Mouse (Mus musculus) testis, adult 2 months (tissue): ENCODE measurements at regions not wholly inside any gene's neighbourhood (a gene's known extent, or its start where the extent isn't known, plus 50 kb on each side); places are given as distances from the start of the nearest gene placed in this dataset.
"Not testable (repeated sequence)": the region's sequence is repeated elsewhere in the genome, so short reads cannot be mapped to it uniquely, and the experiment has no call there.

Experiments used
- H3K27ac ChIP-seq: fragments of 200-500 bp; 2 replicates; pipeline ENCODE4 v1.5.1; 2012; ENCODE audit warnings: low read depth, low read length; ENCODE audit not compliant: control insufficient read depth, insufficient read depth
- H3K27me3 ChIP-seq: fragments of 200-500 bp; 2 replicates; pipeline ENCODE4 v1.6.1; 2012; ENCODE audit warnings: mild to moderate bottlenecking, low read length, moderate library complexity; ENCODE audit not compliant: control insufficient read depth, insufficient read depth
- H3K36me3 ChIP-seq: fragments of 200-500 bp; 2 replicates; pipeline ENCODE4 v1.6.1; 2012; ENCODE audit warnings: mild to moderate bottlenecking, low read length; ENCODE audit not compliant: control insufficient read depth, insufficient read depth
- H3K4me1 ChIP-seq: fragments of 200-500 bp; 2 replicates; pipeline ENCODE4 v1.6.1; 2012; ENCODE audit warnings: low read length; ENCODE audit not compliant: control insufficient read depth, insufficient read depth
- H3K4me3 ChIP-seq: fragments of 200-500 bp; 2 replicates; pipeline ENCODE4 v1.5.1; 2012; ENCODE audit warnings: low read depth, mild to moderate bottlenecking, low read length, moderate library complexity, mixed read lengths; ENCODE audit not compliant: control insufficient read depth
- CTCF ChIP-seq: fragments of 200-500 bp; IDR thresholded peaks from 2 replicates; pipeline ENCODE4 v1.5.1; 2012; ENCODE audit warnings: low read depth, mild to moderate bottlenecking, inconsistent platforms, low read length, moderate library complexity; ENCODE audit not compliant: control insufficient read depth, insufficient read depth, insufficient replicate concordance
- POLR2A ChIP-seq: fragments of 200-500 bp; IDR thresholded peaks from 2 replicates; pipeline ENCODE4 v1.6.1; 2012; ENCODE audit warnings: low read depth, mild to moderate bottlenecking, inconsistent platforms, low read length, moderate library complexity; ENCODE audit not compliant: control insufficient read depth

GRCm38 (mm10) chr12:115034438-115035129, 1012.9 kb upstream of the Zfp386 start:
- Histone ChIP-seq H3K27me3 (no peaks in the 10 kb centered on the region), H3K4me3 (no peak overlapping the region), H3K36me3 (no peaks in the 10 kb centered on the region), H3K27ac (no peak overlapping the region), H3K4me1 (no peaks in the 10 kb centered on the region)
- TF ChIP-seq CTCF, result no peak
- no peak for TF ChIP-seq POLR2A

GRCm38 (mm10) chr12:115055080-115055479, 992.4 kb upstream of the Zfp386 start:
- no peak overlapping the region for H3K27ac ChIP-seq
- no peaks in the 10 kb centered on the region for H3K4me1 ChIP-seq
- no peaks in the 10 kb centered on the region for H3K36me3 ChIP-seq
- TF ChIP-seq CTCF (no peak), POLR2A (no peak)
- no peaks in the 10 kb centered on the region for H3K27me3 ChIP-seq
- no peak overlapping the region for H3K4me3 ChIP-seq

GRCm38 (mm10) chr12:115059954-115060353, 987.6 kb upstream of the Zfp386 start:
- not testable (repeated sequence) for H3K27me3 ChIP-seq, H3K36me3 ChIP-seq, H3K4me1 ChIP-seq, H3K4me3 ChIP-seq, H3K27ac ChIP-seq

DNA sequence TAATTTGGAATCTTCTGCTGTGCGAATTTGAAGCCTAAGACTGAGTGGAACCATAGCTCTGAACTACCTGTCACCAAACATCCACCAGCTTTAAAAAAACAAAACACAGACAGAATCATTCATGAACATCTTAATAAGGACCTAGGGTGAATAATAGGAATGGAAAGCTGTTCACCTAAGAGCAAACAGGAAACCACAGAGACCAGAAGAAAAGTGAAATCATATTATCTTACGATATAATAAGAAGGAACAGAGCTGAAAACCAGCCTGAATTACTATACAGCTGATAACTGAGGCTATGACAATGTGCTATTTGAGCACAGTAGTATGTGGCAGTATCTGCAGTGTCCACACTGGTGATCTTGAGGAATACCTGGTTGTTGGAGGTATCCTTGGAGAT, 980.3 kb upstream of the Zfp386 start:
- no peak for TF ChIP-seq CTCF
- TF ChIP-seq POLR2A, result no peak
- H3K4me3 ChIP-seq, result no peak overlapping the region

GRCm38 (mm10) chr12:115091460-115091859, 956.1 kb upstream of the Zfp386 start:
- H3K27ac ChIP-seq, H3K36me3 ChIP-seq, H3K27me3 ChIP-seq, H3K4me1 ChIP-seq, H3K4me3 ChIP-seq: not testable (repeated sequence)

More for the DNA sequence above, 980.3 kb upstream of the Zfp386 start:
- no peak overlapping the region for H3K27ac ChIP-seq
- no peaks in the 10 kb centered on the region for H3K36me3 ChIP-seq
- no peaks in the 10 kb centered on the region for H3K27me3 ChIP-seq
- no peaks in the 10 kb centered on the region for H3K4me1 ChIP-seq

DNA sequence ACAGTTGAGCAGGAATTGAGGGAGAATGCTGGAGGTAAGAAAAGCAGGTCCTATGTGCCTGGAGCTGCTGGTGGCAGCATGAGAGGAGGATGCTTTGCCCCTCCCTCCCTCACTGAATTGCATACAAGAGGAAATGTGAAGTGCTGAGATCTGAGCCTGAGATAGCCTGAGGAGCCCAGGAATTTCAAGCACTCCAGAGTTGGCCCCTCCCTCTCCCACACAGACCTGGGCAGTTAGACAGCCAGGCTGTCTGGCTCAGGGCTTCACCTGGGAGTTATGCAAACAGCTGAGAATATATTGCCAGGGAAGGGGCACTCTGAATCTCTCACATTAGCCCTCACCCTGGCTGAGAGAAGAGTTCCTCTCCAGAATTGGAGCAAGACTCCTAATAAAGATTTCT, 937.8 kb upstream of the Zfp386 start:
- no peaks in the 10 kb centered on the region for H3K27me3 ChIP-seq
- TF ChIP-seq POLR2A (no peak), CTCF (no peak)
- no peaks in the 10 kb centered on the region for H3K4me1 ChIP-seq
- H3K27ac ChIP-seq, result no peak overlapping the region
- H3K4me3 ChIP-seq, result no peak overlapping the region
- H3K36me3 ChIP-seq, result no peaks in the 10 kb centered on the region

- not testable (repeated sequence) for H3K4me1 ChIP-seq, H3K4me3 ChIP-seq, H3K27me3 ChIP-seq, H3K27ac ChIP-seq, H3K36me3 ChIP-seq
These were observed 928.2 kb upstream of the Zfp386 start for GRCm38 (mm10) chr12:115119134-115119826.

DNA sequence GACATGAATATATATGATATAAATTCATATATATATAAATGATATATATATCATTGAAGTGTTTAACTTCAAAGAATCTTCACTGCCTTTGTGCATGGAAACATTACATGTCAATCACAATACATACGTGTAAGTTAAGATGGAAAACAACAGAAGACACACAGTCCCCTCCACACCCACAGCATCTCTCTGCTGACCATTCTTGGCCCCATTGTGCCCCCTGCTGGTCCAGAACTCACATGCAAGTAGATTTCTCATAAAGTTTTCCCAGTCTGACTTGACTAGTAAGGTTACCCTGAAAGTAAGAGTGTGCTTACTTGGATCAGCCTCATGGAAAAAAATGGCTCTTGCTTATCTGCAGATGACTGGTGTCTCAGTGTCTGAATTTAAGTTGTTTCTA, 926.3 kb upstream of the Zfp386 start:
- Histone ChIP-seq H3K4me3 (no peak overlapping the region), H3K4me1 (no peaks in the 10 kb centered on the region), H3K36me3 (no peaks in the 10 kb centered on the region), H3K27me3 (no peaks in the 10 kb centered on the region), H3K27ac (no peak overlapping the region)
- no peak for TF ChIP-seq CTCF
- TF ChIP-seq POLR2A, result no peak
